Mouse (Mus musculus) G1E (cell line): ENCODE data around the gene Gm9508.

Experiments
- CTCF ChIP-seq: IDR thresholded peaks from 2 replicates; pipeline ENCODE4 v1.5.1; 2012; ENCODE audit warnings: low read depth, low read length, inconsistent platforms, mixed read lengths
- GATA1 ChIP-seq: IDR thresholded peaks from 2 replicates; pipeline ENCODE4 v1.6.1; 2012; ENCODE audit warnings: borderline replicate concordance, low read length, inconsistent platforms, mixed read lengths
- POLR2AphosphoS5 ChIP-seq: IDR thresholded peaks from 2 replicates; pipeline ENCODE4 v1.6.1; 2012; ENCODE audit warnings: low read depth, low read length, inconsistent platforms; ENCODE audit not compliant: insufficient replicate concordance
- TAL1 ChIP-seq: conservative IDR thresholded peaks from 2 replicates; pipeline ENCODE4 v1.6.1; 2012; ENCODE audit warnings: low read depth, low read length, inconsistent platforms, mixed read lengths

GRCm38 (mm10) chr10:77673765-77674164 lies 23.3 kb downstream of the Gm9508 start:
- TF ChIP-seq CTCF (no peak), GATA1 (no peak), POLR2AphosphoS5 (no peak), TAL1 (no peak)
